Mouse (Mus musculus) ES-E14 (cell line): ENCODE data around the gene Tmcc1.

Experiments
- CHD2 ChIP-seq: IDR thresholded peaks from 2 replicates; pipeline ENCODE4 v1.6.1; 2014; ENCODE audit warnings: mild to moderate bottlenecking, low read depth, low read length, inconsistent platforms
- MAFK ChIP-seq: IDR thresholded peaks from 2 replicates; pipeline ENCODE4 v1.6.1; 2014; ENCODE audit warnings: mild to moderate bottlenecking, low read depth, low read length, inconsistent platforms; ENCODE audit not compliant: insufficient read depth
- ZC3H11A ChIP-seq: IDR thresholded peaks from 2 replicates; pipeline ENCODE4 v1.6.1; 2012; ENCODE audit warnings: low read depth, mild to moderate bottlenecking, inconsistent platforms, low read length, borderline replicate concordance
- ZNF384 ChIP-seq: IDR thresholded peaks from 2 replicates; pipeline ENCODE4 v1.6.1; 2012; ENCODE audit warnings: low read depth, low read length, inconsistent platforms

DNA sequence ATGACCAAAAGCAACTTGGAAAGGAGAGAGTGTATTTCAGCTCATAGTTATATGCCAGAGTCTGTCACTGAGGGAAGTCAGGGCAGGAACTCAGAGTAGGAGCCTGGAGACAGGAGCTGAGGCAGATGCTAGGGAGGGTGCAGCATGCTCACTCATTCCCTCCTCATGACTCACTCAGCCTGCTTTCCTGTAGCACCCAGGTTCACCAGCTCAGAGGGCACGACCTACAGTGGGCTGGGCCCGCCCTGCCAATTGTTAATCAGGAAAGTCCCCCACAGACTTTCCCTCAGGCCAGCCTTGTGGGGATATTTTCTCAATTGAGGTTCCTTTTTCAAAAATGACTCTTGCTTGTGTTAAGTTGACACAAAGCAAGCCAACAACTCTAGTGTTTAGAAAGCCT is 47.1 kb upstream of the Tmcc1 start:
- no peak for TF ChIP-seq CHD2
- no peak for TF ChIP-seq MAFK
- no peak for TF ChIP-seq ZC3H11A
- TF ChIP-seq ZNF384: no peak
